19 mouse cellular contexts compared by ENCODE assay signal in genomic region chr15:30553910-30554406, GRCm38 (mm10).
"Had no signal": no experiment of that assay in that cellular context is flagged by ENCODE, and none has a peak within 500 bp of the region (broad histone marks: within the 10 kb centered on the region; RNA-seq: fewer than 3 reads in every experiment).

No protein-coding gene starts in this region.

- H3K27ac ChIP-seq: limb, embryonic 12.5 days; limb, embryonic 15.5 days; liver, embryonic 14.5 days; midbrain, embryonic 10.5 days; midbrain, embryonic 13.5 days; neural tube, embryonic 13.5 days had no signal

- H3K36me3 ChIP-seq: limb, embryonic 12.5 days; limb, embryonic 15.5 days; midbrain, embryonic 10.5 days; midbrain, embryonic 13.5 days; neural tube, embryonic 13.5 days had no signal

- H3K9me3 ChIP-seq: limb, embryonic 12.5 days; limb, embryonic 15.5 days; midbrain, embryonic 10.5 days; midbrain, embryonic 13.5 days; neural tube, embryonic 13.5 days had no signal

- H3K4me2 ChIP-seq: limb, embryonic 12.5 days; limb, embryonic 15.5 days; liver, embryonic 11.5 days; lung, embryonic 14.5 days; midbrain, embryonic 13.5 days; neural tube, embryonic 13.5 days had no signal

- ATAC-seq: liver, postnatal 0 days; midbrain, embryonic 13.5 days; midbrain, embryonic 16.5 days had no signal

- H3K9ac ChIP-seq: limb, embryonic 12.5 days; limb, embryonic 15.5 days; liver, embryonic 14.5 days; liver, postnatal 0 days; lung, embryonic 14.5 days; midbrain, embryonic 13.5 days; neural tube, embryonic 13.5 days had no signal

- H3K4me3 ChIP-seq: limb, embryonic 12.5 days; limb, embryonic 15.5 days; megakaryocyte, embryonic 14.5 days; midbrain, embryonic 10.5 days; midbrain, embryonic 13.5 days; myocyte; neural tube, embryonic 13.5 days had no signal

- H3K4me1 ChIP-seq: limb, embryonic 12.5 days; limb, embryonic 15.5 days; megakaryocyte, embryonic 14.5 days; midbrain, embryonic 13.5 days; neural tube, embryonic 13.5 days had no signal

- DNase-seq: kidney, postnatal 10 days; kidney, postnatal 36 days; left cerebral cortex, postnatal 4 days; liver, postnatal 0 days; lung, embryonic 14.5 days; lung, postnatal 10 days; lung, postnatal 36 days; thymus, adult 18-20 months; thymus, postnatal 4 days had no signal

- H3K27me3 ChIP-seq: limb, embryonic 12.5 days; limb, embryonic 15.5 days; megakaryocyte, embryonic 14.5 days; midbrain, embryonic 13.5 days; neural tube, embryonic 13.5 days had no signal
